Mouse (Mus musculus) megakaryocyte, embryonic 14.5 days (primary cell): ENCODE data around the gene Gstm2. TPM values are rescaled to one million over a fixed set of nuclear protein-coding genes. Genes with fewer than 3 reads are reported as not detected.
"Not testable (repeated sequence)": the region's sequence is repeated elsewhere in the genome, so short reads cannot be mapped to it uniquely, and the experiment has no call there.

ENCODE experiments used
- H3K27me3 ChIP-seq: replicated peaks from 2 replicates; pipeline ENCODE3; 2012; ENCODE audit warnings: inconsistent platforms
- H3K36me3 ChIP-seq: replicated peaks from 2 replicates; pipeline ENCODE3; 2012; ENCODE audit warnings: low read length, inconsistent platforms, mixed read lengths
- H3K4me1 ChIP-seq: 2 replicates; pipeline ENCODE4 v1.6.1; 2012; ENCODE audit warnings: inconsistent platforms
- H3K4me3 ChIP-seq: replicated peaks from 2 replicates; pipeline ENCODE3; 2012; ENCODE audit warnings: moderate library complexity, mild to moderate bottlenecking, inconsistent platforms
- H3K9me3 ChIP-seq: 2 replicates; pipeline ENCODE4 v1.6.1; 2012; ENCODE audit warnings: inconsistent platforms
- FLI1 ChIP-seq: IDR thresholded peaks from 2 replicates; pipeline ENCODE4 v1.6.1; 2012; ENCODE audit warnings: low read length, inconsistent platforms, mixed read lengths
- GATA1 ChIP-seq: IDR thresholded peaks from 3 replicates; pipeline ENCODE4 v1.6.1; 2012; ENCODE audit warnings: mixed read lengths, low read length, inconsistent platforms, borderline replicate concordance
- polyA plus RNA-seq: library from polyadenylated mRNA; stranded (reverse); fragments of >175 nt; gene quantifications from 2 replicates; pipeline ENCODE4 v1.2.3, GENCODE M21; 2012; ENCODE audit warnings: low replicate concordance; ENCODE audit not compliant: insufficient read depth

Gstm2 gene
- polyA plus RNA-seq, 1 experiment, result 0.83 TPM

DNA sequence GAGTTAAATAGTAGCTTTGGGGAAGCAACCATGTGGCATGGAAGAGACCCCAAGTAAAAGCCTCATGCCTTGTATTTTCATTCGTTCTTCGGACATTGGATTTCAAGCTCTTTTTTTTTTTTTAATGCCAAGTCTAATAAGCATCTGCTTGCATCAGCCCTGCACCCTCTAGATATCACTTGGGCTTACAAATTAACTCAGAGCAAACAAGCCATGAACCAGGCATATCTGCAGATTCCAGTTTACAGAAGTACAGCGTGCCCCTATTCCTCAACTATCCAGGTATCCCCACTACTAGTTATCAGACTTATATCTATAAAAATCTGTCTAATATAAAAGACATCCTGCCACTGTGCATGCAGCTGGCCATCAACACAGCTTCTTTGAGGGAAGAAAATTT, 14.2 kb downstream of the Gstm2 start:
- TF ChIP-seq GATA1, result no peak
- no peak for TF ChIP-seq FLI1
- Histone ChIP-seq H3K4me1 (peaks cover 26% of the 10 kb centered on the region), H3K27me3 (peaks cover 66% of the 10 kb centered on the region)

DNA sequence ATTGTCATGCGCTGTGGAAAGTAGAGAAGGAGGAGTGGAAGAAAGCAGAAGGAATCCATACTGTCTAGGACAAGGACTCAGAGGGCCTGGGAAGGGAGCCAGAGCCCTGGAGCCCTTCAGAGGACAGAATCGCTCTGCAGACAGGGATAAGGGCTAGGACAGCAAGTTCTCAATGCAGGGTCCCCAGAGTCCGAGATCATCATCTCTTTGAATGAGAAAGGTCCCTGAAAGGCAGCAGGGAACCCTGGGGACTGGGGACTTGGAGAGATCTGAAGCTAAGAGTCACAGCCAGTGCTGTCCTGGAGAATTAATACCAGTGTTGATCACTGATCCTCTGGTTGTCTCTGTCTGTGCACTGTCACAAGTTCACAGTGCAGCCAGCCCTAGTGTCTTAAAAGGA, 15.2 kb downstream of the Gstm2 start:
- not testable (repeated sequence) for H3K4me3 ChIP-seq, H3K36me3 ChIP-seq
- Histone ChIP-seq H3K4me1 (peaks cover 22% of the 10 kb centered on the region), H3K9me3 (peaks cover 11% of the 10 kb centered on the region), H3K27me3 (peaks cover 63% of the 10 kb centered on the region)

More for the DNA sequence above, 14.2 kb downstream of the Gstm2 start:
- peaks cover 14% of the 10 kb centered on the region for H3K9me3 ChIP-seq
- H3K4me3 ChIP-seq, result no peak overlapping the region
- no peaks in the 10 kb centered on the region for H3K36me3 ChIP-seq

DNA sequence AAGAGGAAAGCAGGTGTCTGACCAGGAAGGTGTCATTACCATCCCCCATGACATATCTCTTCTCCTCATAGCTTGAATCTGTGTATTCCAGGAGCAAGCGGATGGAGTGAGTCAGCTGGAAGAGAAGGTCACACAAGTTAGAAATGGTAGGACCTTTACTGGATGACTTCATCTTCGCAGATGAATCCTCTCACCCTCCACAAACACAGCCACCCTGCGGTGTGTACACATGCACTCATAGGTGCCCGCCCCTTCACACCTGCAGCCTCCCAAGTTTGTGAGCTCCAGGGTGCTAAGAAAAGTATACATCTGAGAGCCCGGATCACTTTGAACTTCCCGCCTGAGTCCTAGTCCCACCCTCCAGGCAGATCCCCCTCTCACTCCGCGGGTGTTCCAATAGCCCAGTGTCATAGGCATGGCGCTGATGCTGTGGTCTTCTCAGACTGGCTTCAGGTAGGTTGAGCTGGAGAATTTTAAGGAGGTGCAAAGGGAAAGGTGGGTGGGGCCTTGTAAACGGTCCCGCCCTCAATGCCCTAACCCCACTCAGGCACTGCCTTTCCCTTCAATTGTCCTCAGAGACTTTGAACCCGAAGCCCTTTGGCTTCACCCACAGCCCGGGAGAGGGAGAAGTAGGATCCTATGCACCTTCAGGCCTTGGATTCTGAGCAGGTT, 17.4 kb downstream of the Gstm2 start, which contains the start of gene Gstm3:
TSS of gene Gstm3 (minus strand) at position 560 of the 672 bp plus-strand sequence.
- Histone ChIP-seq H3K4me1 (peaks cover 25% of the 10 kb centered on the region), H3K4me3 (no peak within 1 kb of the TSS), H3K36me3 (no peaks in the 10 kb centered on the region), H3K9me3 (no peaks in the 10 kb centered on the region), H3K27me3 (peaks cover 54% of the 10 kb centered on the region)
- TF ChIP-seq FLI1, result no peak
- TF ChIP-seq GATA1, result no peak

DNA sequence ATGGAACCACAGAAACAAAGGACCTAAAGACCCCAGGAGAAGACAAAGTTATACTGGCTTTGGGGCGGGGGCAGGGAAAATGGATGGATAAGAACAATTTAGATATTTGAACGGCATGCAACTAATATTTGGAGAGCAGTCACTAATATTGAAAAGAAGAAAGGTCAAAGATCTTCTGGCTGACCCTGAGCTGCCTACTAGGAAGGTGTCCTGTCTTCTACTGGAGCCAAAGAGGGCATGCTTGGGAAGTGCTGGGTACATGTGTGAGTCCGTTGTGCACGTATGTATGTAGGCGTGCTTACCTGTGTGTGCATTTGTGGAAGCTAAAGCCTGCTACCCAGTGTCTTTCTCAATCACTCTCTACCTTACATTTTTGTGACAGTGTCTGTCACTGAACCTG, 19.6 kb downstream of the Gstm2 start:
- Histone ChIP-seq H3K27me3 (peaks cover 41% of the 10 kb centered on the region), H3K4me3 (no peak overlapping the region), H3K36me3 (no peaks in the 10 kb centered on the region), H3K9me3 (no peaks in the 10 kb centered on the region), H3K4me1 (peaks cover 31% of the 10 kb centered on the region)
- TF ChIP-seq FLI1, result no peak
- TF ChIP-seq GATA1, result no peak

DNA sequence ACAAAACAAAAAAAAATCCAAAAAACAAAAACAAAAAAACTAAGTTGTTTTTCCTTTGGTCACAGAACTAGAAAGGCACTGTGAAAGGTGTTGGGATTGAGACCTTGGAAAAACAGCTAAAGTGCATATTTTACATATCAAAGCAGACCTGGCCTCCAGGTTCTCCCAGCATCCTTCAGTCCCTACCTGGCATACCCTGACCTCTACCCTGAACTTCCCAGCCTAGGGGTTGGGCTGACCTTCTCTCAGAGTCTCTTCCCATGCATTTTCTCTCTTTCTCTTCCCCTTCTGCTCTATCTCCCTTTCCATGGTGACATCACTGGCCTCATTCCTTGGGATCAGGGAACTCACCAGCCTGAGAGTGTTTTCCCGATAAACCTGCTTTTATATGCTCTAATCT, 20.7 kb downstream of the Gstm2 start:
- H3K4me1 ChIP-seq, result peaks cover 31% of the 10 kb centered on the region
- TF ChIP-seq FLI1 (no peak), GATA1 (no peak)
- peaks cover 41% of the 10 kb centered on the region for H3K27me3 ChIP-seq
- H3K4me3 ChIP-seq, result no peak overlapping the region
- H3K36me3 ChIP-seq, result no peaks in the 10 kb centered on the region
- no peaks in the 10 kb centered on the region for H3K9me3 ChIP-seq

DNA sequence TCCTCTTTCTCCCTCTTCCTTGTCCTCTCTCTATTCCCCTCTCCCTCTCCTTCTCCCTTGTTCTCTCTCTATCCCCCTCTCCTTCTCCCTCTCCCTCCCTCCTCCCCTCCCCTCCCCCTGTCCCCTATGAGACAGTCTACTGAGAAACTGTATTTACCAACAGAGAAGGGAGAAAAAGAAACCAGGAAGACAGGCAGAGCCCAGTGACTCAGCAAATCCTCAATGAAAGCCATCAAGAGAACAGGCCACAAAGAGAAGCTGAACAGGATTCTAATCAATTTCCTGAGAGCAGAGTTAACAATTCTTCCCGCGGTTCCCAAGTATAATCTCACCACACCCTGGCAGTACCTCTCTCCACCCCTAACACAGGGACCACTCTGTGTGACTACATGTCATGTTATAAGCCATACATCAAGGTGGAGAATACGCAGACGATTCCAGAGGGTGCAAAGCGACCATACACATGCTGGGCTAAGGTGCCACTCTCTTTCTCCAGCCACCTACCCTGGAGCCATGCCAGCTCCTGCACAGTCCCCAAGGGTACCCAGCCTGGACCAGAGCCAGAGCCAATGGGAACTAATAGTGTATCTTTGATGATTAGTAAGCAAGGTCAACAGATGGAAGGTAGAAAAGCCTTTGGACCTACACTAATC, 21.5 kb downstream of the Gstm2 start:
- H3K4me3 ChIP-seq, result peak overlapping the region; percentile 81
- H3K27me3 ChIP-seq, result peaks cover 42% of the 10 kb centered on the region
- no peak for TF ChIP-seq GATA1
- TF ChIP-seq FLI1, result no peak
- H3K4me1 ChIP-seq, result peaks cover 31% of the 10 kb centered on the region
- no peaks in the 10 kb centered on the region for H3K36me3 ChIP-seq
- H3K9me3 ChIP-seq, result no peaks in the 10 kb centered on the region

DNA sequence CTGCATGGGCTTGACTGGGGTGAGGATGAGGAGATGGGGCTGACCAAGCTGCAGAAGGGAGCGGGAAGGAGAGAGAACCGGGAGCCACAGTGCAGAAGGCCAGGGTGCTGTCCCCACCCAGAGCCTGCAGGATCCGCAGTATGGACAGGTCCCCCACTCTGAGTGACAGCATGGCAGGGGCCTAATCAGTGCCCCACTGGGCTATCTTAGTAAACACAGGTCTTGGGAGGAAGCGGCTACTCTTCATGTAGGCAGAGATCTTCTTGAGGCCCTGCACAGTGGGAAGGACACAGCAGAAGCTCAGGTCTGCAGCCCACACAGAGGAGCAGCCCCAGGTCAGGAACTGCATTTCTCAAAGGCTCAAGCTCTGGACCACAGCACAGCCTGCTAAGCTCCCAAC, 22.2 kb downstream of the Gstm2 start:
- H3K4me3 ChIP-seq, result peak overlapping the region; percentile 81
- no peaks in the 10 kb centered on the region for H3K9me3 ChIP-seq
- H3K4me1 ChIP-seq, result peaks cover 28% of the 10 kb centered on the region
- peaks cover 39% of the 10 kb centered on the region for H3K27me3 ChIP-seq
- TF ChIP-seq FLI1 (no peak), GATA1 (no peak)
- no peaks in the 10 kb centered on the region for H3K36me3 ChIP-seq

DNA sequence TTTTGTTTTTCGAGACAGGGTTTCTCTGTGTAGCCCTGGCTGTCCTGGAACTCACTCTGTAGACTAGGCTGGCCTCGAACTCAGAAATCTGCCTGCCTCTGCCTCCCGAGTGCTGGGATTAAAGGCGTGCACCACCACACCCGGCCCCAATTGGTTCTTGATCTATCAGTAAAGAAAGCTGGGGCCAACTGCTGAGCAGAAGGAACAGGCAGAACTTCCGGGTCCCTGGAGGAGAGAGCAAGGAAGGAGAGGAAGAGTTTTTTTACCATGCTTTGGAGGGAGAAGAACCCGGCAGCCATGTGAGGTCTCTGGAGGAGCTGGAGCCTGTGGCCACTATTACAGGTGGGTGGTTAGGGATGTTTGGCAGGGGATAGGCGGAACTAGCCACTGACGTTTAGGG, 31.0 kb downstream of the Gstm2 start:
- H3K27me3 ChIP-seq, result peaks cover 51% of the 10 kb centered on the region
- not testable (repeated sequence) for H3K4me3 ChIP-seq, H3K4me1 ChIP-seq, H3K9me3 ChIP-seq, H3K36me3 ChIP-seq

DNA sequence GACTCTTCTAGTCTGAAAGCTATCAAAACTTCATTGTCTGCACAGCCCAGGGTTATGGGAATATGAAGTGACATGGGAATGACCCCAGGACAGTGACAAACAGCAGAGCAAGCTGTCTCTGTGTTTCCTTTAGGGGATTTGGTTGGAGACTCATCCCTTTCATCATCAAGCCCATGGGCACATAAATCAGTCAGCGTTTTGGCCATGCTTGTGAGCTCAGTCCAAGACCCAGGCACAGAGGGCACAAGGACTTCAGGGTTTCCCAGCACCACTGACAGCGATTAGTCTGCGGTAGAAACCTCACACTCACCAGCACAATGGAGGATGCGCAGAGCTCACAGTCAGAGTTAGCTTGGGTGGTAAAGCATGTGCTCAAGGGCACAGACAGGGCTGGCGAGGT, 32.3 kb downstream of the Gstm2 start:
- Histone ChIP-seq H3K4me3 (no peak overlapping the region), H3K36me3 (no peaks in the 10 kb centered on the region), H3K9me3 (peaks cover 3% of the 10 kb centered on the region; the same call in 1 of the 2 replicates), H3K27me3 (peaks cover 50% of the 10 kb centered on the region), H3K4me1 (peaks cover 9% of the 10 kb centered on the region)
- no peak for TF ChIP-seq GATA1
- TF ChIP-seq FLI1, result no peak

DNA sequence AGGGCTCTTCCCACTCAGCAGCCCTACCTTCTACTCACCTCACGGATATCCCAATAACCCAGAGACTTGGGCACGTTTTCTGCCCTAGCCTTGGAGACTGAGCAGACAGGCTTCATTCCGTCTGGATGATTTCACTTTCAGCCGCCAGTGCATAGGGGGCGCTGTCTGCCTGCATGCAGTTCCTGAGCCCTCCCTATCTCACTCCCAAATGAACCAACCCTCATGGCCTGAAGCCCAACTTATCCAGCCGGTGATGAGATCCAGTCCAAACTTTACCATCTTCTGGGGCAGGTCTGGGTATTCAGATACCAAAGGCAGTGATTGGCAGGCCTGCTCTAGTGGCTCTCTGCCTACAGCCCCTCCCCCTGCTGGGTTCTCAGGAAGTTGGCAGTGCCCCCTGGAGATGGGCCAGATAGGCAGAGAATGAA, 32.9 kb downstream of the Gstm2 start:
- H3K9me3 ChIP-seq, result peaks cover 4% of the 10 kb centered on the region; the same call in 1 of the 2 replicates
- H3K36me3 ChIP-seq, result no peaks in the 10 kb centered on the region
- H3K27me3 ChIP-seq, result peaks cover 48% of the 10 kb centered on the region
- H3K4me1 ChIP-seq, result peaks cover 8% of the 10 kb centered on the region
- H3K4me3 ChIP-seq, result no peak overlapping the region
- TF ChIP-seq FLI1 (no peak), GATA1 (no peak)

DNA sequence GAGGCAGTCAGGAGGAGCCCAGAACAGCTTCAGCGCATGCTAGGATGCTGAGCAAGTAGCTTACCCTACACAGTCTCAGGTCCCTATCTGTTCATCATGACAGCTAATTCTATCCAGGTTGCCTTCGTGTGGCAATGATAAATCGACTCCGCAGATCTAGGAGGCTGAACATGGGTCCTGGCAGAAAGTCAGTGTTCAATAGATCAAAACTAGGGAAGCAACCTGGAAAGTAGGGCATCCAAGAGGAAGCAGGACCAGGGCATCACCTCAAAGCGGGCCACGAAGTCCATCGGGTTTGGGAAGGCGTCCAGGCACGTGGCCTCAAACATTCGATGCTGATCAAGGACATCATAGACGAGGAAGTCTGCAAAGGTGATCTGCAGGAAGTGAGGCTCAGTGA, 35.7 kb downstream of the Gstm2 start:
- Histone ChIP-seq H3K27me3 (peaks cover 53% of the 10 kb centered on the region), H3K36me3 (no peaks in the 10 kb centered on the region), H3K4me1 (peaks cover 7% of the 10 kb centered on the region), H3K4me3 (no peak overlapping the region), H3K9me3 (peaks cover 4% of the 10 kb centered on the region; the same call in 1 of the 2 replicates)
- no peak for TF ChIP-seq FLI1
- TF ChIP-seq GATA1, result no peak

DNA sequence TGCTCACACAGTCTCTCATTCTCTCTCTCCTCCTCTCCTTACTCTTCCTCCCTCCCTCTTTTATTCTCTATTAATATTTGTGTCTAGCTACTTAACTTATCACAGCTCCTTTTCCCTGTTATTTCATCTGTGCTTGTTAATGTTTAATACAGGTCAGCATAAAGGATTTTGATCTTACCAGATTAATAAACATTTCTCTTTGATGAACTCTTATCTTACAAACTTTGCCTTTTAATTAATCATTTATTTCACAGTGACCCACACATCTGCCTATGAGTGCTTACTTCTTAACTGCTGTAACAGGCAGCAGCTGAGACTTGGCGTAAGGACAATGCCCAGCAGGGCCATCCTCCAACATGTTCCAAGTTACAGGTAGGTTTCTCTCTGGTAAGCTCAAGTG, 36.8 kb downstream of the Gstm2 start:
- peaks cover 64% of the 10 kb centered on the region for H3K27me3 ChIP-seq
- H3K36me3 ChIP-seq, H3K4me3 ChIP-seq, H3K9me3 ChIP-seq, H3K4me1 ChIP-seq: not testable (repeated sequence)
